Comparison of ENCODE assay signal across 23 mouse cellular contexts in genomic region chr6:62264525-62264924, GRCm38 (mm10).
A peak's percentile ranks its signal among the peaks of the same experiment; 100 is the strongest.
DNase-seq lines count a peak whose midpoint lies in the region; ATAC-seq and TF ChIP-seq lines count a peak whose summit lies in the region.
"Had no signal": no experiment of that assay in that cellular context is flagged by ENCODE, and none has a peak within 500 bp of the region (broad histone marks: within the 10 kb centered on the region; RNA-seq: fewer than 3 reads in every experiment).

No protein-coding gene starts in this region.

- H3K4me3 ChIP-seq in intestine, embryonic 14.5 days (ENCODE audit: low read depth, low read length) = no peak overlapping the region
- no peak overlapping the region for H3K4me3 ChIP-seq in intestine, postnatal 0 days (ENCODE audit: low read depth, low read length)
- no peak overlapping the region for H3K4me3 ChIP-seq in intestine, embryonic 15.5 days (replicated peaks)
- H3K4me3 ChIP-seq in intestine, embryonic 16.5 days (ENCODE audit: low read length) = no peak overlapping the region

- no peaks in the 10 kb centered on the region for H3K27me3 ChIP-seq in intestine, embryonic 14.5 days (replicated peaks; ENCODE audit: control insufficient read depth, insufficient read depth, low read length)
- no peaks in the 10 kb centered on the region for H3K27me3 ChIP-seq in intestine, postnatal 0 days (replicated peaks; ENCODE audit: control insufficient read depth, insufficient read depth, low read length)
- H3K27me3 ChIP-seq in intestine, embryonic 15.5 days (replicated peaks) = no peaks in the 10 kb centered on the region
- no peaks in the 10 kb centered on the region for H3K27me3 ChIP-seq in intestine, embryonic 16.5 days (replicated peaks; ENCODE audit: control insufficient read depth, insufficient read depth, low read length)
- H3K27me3 ChIP-seq: CH12.LX, Patski had no signal

- no peaks in the 10 kb centered on the region for H3K4me1 ChIP-seq in intestine, embryonic 14.5 days (replicated peaks; ENCODE audit: control insufficient read depth, insufficient read depth, low read length)
- H3K4me1 ChIP-seq in intestine, postnatal 0 days (replicated peaks; ENCODE audit: control insufficient read depth, insufficient read depth, low read length) = no peaks in the 10 kb centered on the region
- H3K4me1 ChIP-seq in intestine, embryonic 15.5 days (replicated peaks) = no peaks in the 10 kb centered on the region
- H3K4me1 ChIP-seq in intestine, embryonic 16.5 days (ENCODE audit: control insufficient read depth, insufficient read depth, low read length) = no peaks in the 10 kb centered on the region

- H3K36me3 ChIP-seq in intestine, embryonic 14.5 days (ENCODE audit: control insufficient read depth, insufficient read depth, low read length) = no peaks in the 10 kb centered on the region
- no peaks in the 10 kb centered on the region for H3K36me3 ChIP-seq in intestine, postnatal 0 days (ENCODE audit: control insufficient read depth, insufficient read depth)
- H3K36me3 ChIP-seq in intestine, embryonic 15.5 days = no peaks in the 10 kb centered on the region
- no peaks in the 10 kb centered on the region for H3K36me3 ChIP-seq in intestine, embryonic 16.5 days (ENCODE audit: control insufficient read depth, insufficient read depth, low read length)
- H3K36me3 ChIP-seq: G1E had no signal

- peak; percentile 56 for ATAC-seq in intestine, embryonic 14.5 days (replicated peaks; ENCODE audit: low FRiP score, low TSS enrichment, low read depth)
- no peak for ATAC-seq in intestine, postnatal 0 days
- ATAC-seq in intestine, embryonic 15.5 days = peak; percentile 62; the same call in 1 of the 2 replicates
- ATAC-seq in intestine, embryonic 16.5 days = 0 out of 2 replicates have a peak, but pooled peaks have one; percentile 53
- ATAC-seq: activated CD4-positive, CD25-positive, alpha-beta regulatory T cell, adult 4 months; CD4-positive, CD25-positive, alpha-beta regulatory T cell, adult 4 months; Patski had no signal

- H3K4me2 ChIP-seq in intestine, embryonic 14.5 days (ENCODE audit: low read length) = no peak overlapping the region
- H3K4me2 ChIP-seq in intestine, postnatal 0 days (replicated peaks; ENCODE audit: low read depth) = no peak overlapping the region
- no peak overlapping the region for H3K4me2 ChIP-seq in intestine, embryonic 15.5 days (replicated peaks)
- no peak overlapping the region for H3K4me2 ChIP-seq in intestine, embryonic 16.5 days (ENCODE audit: low read depth, low read length)

- H3K9me3 ChIP-seq in intestine, embryonic 14.5 days (ENCODE audit: control insufficient read depth, low read length) = no peaks in the 10 kb centered on the region
- H3K9me3 ChIP-seq in intestine, postnatal 0 days (ENCODE audit: control insufficient read depth) = no peaks in the 10 kb centered on the region
- no peaks in the 10 kb centered on the region for H3K9me3 ChIP-seq in intestine, embryonic 15.5 days
- no peaks in the 10 kb centered on the region for H3K9me3 ChIP-seq in intestine, embryonic 16.5 days (ENCODE audit: control insufficient read depth, low read length)
- H3K9me3 ChIP-seq: G1E had no signal

- no peak for TF ChIP-seq CTCF in intestine, postnatal 0 days (IDR thresholded peaks at IDR 0.05; ENCODE audit: low read depth)

- no peak overlapping the region for H3K9ac ChIP-seq in intestine, embryonic 14.5 days (ENCODE audit: low read length)
- H3K9ac ChIP-seq in intestine, postnatal 0 days (ENCODE audit: low read depth, low read length) = no peak overlapping the region
- H3K9ac ChIP-seq in intestine, embryonic 15.5 days = no peak overlapping the region
- H3K9ac ChIP-seq in intestine, embryonic 16.5 days (ENCODE audit: low read depth, low read length) = no peak overlapping the region

- 49% methylated on average over 1 of the region's 1 CpGs for whole genome bisulfite sequencing in intestine, embryonic 14.5 days
- 38% methylated on average over 1 of the region's 1 CpGs for WGBS in intestine, postnatal 0 days
- WGBS in intestine, embryonic 15.5 days = 58% methylated on average over 1 of the region's 1 CpGs
- WGBS in intestine, embryonic 16.5 days = 51% methylated on average over 1 of the region's 1 CpGs

- no peak overlapping the region for H3K27ac ChIP-seq in intestine, embryonic 14.5 days (ENCODE audit: low read depth)
- no peak overlapping the region for H3K27ac ChIP-seq in intestine, postnatal 0 days (ENCODE audit: low read depth, low read length)
- no peak overlapping the region for H3K27ac ChIP-seq in intestine, embryonic 15.5 days
- H3K27ac ChIP-seq in intestine, embryonic 16.5 days (ENCODE audit: low read length) = no peak overlapping the region

- no peak for DNase-seq in intestine, embryonic 14.5 days (ENCODE audit: low spot score)
- no peak for DNase-seq in adrenal gland, postnatal 4 days (ENCODE audit: low spot score in 2 of 2)
- no peak for DNase-seq in adipocyte (ENCODE audit: low spot score)
- DNase-seq: adrenal gland, adult 2 months; adrenal gland, adult 8-10 months; adrenal gland, postnatal 10 days; adrenal gland, postnatal 14 days; adrenal gland, postnatal 25 days; adrenal gland, postnatal 36 days; B cell, adult 2 months; cerebellum, adult 11 months; cerebellum, adult 11-12 months; cerebellum, adult 18-20 months; cerebellum, adult 2 months; cerebellum, adult 8-10 months had no signal
